Mouse (Mus musculus) midbrain, embryonic 15.5 days (tissue): ENCODE measurements at regions not wholly inside any gene's neighbourhood (a gene's known extent, or its start where the extent isn't known, plus 50 kb on each side); places are given as distances from the start of the nearest gene placed in this dataset.

ENCODE experiments used
- ATAC-seq: fragments of 200-750 bp; cut with Nextera tagmentation; replicated peaks from 2 replicates; pipeline ENCODE4 v1.8.0; 2017; ENCODE audit warnings: moderate TSS enrichment
- H3K27ac ChIP-seq: fragments of 300-500 bp; sonication (generic); 2 replicates; pipeline ENCODE4 v1.5.1; 2015; ENCODE audit warnings: mild to moderate bottlenecking, inconsistent platforms
- H3K27me3 ChIP-seq: fragments of 300-500 bp; sonication (generic); replicated peaks from 2 replicates; pipeline ENCODE4 v1.6.1; 2015; ENCODE audit warnings: inconsistent platforms
- H3K36me3 ChIP-seq: fragments of 300-500 bp; sonication (generic); replicated peaks from 2 replicates; pipeline ENCODE4 v1.6.1; 2015; ENCODE audit warnings: inconsistent platforms
- H3K4me1 ChIP-seq: fragments of 300-500 bp; sonication (generic); 2 replicates; pipeline ENCODE4 v1.6.1; 2015; ENCODE audit warnings: inconsistent platforms
- H3K4me2 ChIP-seq: fragments of 300-500 bp; sonication (generic); 2 replicates; pipeline ENCODE4 v1.6.1; 2015; ENCODE audit warnings: inconsistent platforms, mild to moderate bottlenecking, moderate library complexity
- H3K4me3 ChIP-seq: fragments of 300-500 bp; sonication (generic); 2 replicates; pipeline ENCODE4 v1.5.1; 2015; ENCODE audit warnings: mild to moderate bottlenecking, inconsistent platforms
- H3K9ac ChIP-seq: fragments of 300-500 bp; sonication (generic); 2 replicates; pipeline ENCODE4 v1.6.1; 2015; ENCODE audit warnings: mild to moderate bottlenecking, inconsistent platforms
- H3K9me3 ChIP-seq: fragments of 300-500 bp; sonication (generic); 2 replicates; pipeline ENCODE4 v1.6.1; 2016; ENCODE audit warnings: inconsistent platforms
- WGBS: fragments of 180-500 bp; shearing (Covaris S2); methylation state at CpG from one replicate; pipeline ENCODE4 v1.1.7; 2015; ENCODE audit warnings: mixed read lengths; 5-methylcytosine and 5-hydroxymethylcytosine counted together

DNA sequence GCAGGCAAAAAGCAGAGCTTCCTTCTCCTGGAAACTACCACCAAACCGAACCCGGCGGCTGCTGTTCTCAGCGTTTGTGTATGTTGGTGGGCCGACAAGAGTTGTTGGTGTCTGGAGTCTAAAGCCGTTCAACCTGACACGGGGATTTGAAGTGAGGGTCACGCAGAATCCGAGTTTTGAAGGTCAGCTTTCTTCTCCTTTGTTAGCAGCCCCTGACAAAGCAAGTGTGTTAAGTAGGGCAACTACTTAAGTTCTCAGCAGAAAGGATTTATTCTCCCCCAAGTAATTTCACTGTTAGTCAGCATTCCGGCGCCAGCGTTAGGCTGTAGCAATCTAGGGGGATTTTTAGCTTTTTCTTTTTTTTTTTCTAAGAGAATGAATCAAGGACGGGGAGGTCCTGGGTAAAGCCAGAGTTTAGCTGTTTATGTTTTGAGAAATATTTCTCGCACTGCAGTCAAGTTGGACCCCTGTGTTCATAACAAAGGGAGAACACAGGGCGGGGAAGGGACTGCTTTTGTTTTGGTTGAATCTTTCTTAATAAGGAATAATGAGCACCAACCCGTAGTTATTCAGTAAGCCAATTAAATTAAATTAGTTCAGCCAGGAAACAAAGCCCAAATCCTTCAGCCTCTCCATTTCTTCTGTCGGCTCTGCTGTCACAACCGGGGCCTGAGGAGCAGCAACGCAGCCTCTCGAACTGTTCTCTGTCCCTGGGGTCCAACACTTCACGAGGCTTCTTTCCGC, 138.8 kb upstream of the Zfp64 start:
- no peak overlapping the region for H3K4me3 ChIP-seq
- peaks cover 5% of the 10 kb centered on the region; the same call in 1 of the 2 replicates for H3K9me3 ChIP-seq
- 0 out of 2 replicates have a peak overlapping the region, but pooled peaks have one; percentile 40 for H3K27ac ChIP-seq
- H3K36me3 ChIP-seq, result no peaks in the 10 kb centered on the region
- H3K4me1 ChIP-seq, result no peaks in the 10 kb centered on the region
- no peak overlapping the region for H3K9ac ChIP-seq
- no peak overlapping the region for H3K4me2 ChIP-seq
- H3K27me3 ChIP-seq, result no peaks in the 10 kb centered on the region
- 33% methylated on average over 22 of the region's 22 CpGs for WGBS
- no peak for ATAC-seq

DNA sequence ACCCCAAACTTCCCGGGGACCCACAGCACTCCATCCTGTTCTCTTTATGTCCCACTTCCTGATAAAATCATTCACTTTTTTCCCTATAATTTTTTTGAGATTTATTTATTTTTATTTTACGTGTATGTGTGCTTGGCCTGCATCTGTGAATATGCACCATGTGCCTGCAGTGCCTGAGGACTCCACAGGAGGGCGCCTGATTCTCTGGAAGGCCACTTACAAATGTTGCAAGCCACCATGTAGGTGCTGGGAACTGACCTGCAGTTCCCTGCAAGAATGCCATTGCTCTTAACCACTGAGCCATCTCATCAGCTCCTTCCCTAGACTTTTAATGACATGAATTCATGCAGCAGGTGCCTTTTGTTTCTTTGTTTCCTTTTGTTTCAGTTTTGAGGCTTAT, 134.9 kb upstream of the Zfp64 start:
- no peak for ATAC-seq
- WGBS, result 83% methylated on average over 3 of the region's 3 CpGs
- H3K9ac ChIP-seq, result no peak overlapping the region
- no peaks in the 10 kb centered on the region for H3K27me3 ChIP-seq
- no peak overlapping the region for H3K27ac ChIP-seq
- H3K4me3 ChIP-seq, result no peak overlapping the region
- no peaks in the 10 kb centered on the region for H3K36me3 ChIP-seq
- peaks cover 5% of the 10 kb centered on the region; the same call in 1 of the 2 replicates for H3K9me3 ChIP-seq
- no peak overlapping the region for H3K4me2 ChIP-seq
- H3K4me1 ChIP-seq, result no peaks in the 10 kb centered on the region

DNA sequence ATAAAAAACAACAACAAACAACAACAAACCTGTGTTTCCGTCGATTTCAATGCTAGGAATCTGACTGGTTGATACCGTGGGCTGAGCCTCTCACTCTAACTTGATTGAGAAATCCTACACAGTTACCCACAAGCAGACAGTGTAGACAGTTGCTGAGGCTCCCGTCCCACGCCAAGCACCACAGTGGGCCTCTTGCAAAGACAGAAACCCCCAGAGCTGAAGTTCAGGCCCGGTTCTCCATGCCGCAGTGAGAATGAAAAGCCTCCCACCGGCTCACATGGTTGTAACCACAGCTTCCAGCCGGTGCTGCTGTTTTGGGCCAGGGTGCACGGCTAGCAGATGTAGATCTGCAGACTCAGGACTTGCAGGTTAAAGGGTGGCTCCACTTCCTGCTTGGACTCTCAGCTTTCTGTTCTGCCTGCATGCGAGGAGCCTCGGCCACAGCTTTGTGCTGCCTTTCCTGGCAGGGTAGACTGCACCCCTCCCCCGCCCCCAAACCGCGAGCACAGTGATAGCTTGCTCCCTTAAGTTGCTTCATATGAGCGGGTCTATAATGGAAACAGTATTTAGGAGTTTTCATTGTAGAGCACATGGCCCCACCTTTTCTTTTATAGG, 133.6 kb upstream of the Zfp64 start:
- WGBS, result 82% methylated on average over 16 of the region's 16 CpGs
- Histone ChIP-seq H3K36me3 (no peaks in the 10 kb centered on the region), H3K4me1 (no peaks in the 10 kb centered on the region)

DNA sequence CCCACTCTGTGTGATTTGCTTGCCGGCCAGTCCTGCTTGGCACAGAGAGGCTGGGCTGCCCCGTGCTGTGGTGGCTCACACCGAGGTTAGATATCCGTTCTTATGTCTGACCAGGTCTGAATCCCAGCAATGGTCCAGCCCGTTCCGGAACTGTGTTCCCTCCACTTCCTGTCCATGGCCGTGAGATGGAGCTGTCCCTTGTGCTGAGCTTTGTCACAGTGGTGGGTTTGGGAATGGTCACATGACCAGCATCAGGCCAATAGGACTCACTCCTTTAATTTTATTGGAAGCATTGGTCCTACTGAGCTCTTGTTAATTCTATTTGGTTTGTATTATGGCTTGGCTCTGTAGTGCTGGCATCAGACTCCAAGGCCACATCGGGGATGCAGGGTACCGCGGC, 132.9 kb upstream of the Zfp64 start:
- Histone ChIP-seq H3K27me3 (no peaks in the 10 kb centered on the region), H3K9me3 (peaks cover 5% of the 10 kb centered on the region; the same call in 1 of the 2 replicates), H3K36me3 (no peaks in the 10 kb centered on the region), H3K4me3 (no peak overlapping the region), H3K27ac (no peak overlapping the region), H3K4me2 (no peak overlapping the region), H3K4me1 (no peaks in the 10 kb centered on the region), H3K9ac (no peak overlapping the region)
- WGBS, result 89% methylated on average over 10 of the region's 10 CpGs
- ATAC-seq, result no peak

More for the DNA sequence above, 133.6 kb upstream of the Zfp64 start:
- peaks cover 5% of the 10 kb centered on the region; the same call in 1 of the 2 replicates for H3K9me3 ChIP-seq
- H3K9ac ChIP-seq, result no peak overlapping the region
- ATAC-seq, result no peak
- H3K27ac ChIP-seq, result no peak overlapping the region
- no peak overlapping the region for H3K4me3 ChIP-seq
- no peak overlapping the region for H3K4me2 ChIP-seq
- H3K27me3 ChIP-seq, result no peaks in the 10 kb centered on the region

DNA sequence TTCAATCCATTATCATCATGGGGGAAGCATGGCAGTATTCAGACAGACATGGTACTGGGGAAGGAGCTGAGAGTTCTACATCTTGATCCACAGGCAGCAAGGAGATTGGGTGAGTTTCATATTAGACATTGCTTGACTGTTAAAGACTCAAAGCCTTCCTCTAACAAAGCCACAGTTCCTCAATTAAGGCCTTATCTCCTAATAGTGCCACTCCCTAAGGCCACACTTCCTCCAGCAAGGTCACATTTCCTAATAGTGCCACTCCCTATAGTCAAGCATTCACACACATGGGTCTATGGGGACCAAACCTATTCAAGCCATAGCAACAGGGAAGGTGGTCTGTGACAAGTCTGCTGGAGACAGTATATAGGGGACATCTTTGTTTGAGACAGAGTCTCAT, 115.9 kb upstream of the Zfp64 start:
- no peak overlapping the region for H3K27ac ChIP-seq
- no peak overlapping the region for H3K4me3 ChIP-seq
- H3K9me3 ChIP-seq, result peaks cover 7% of the 10 kb centered on the region; the same call in 1 of the 2 replicates
- H3K27me3 ChIP-seq, result no peaks in the 10 kb centered on the region
- H3K4me1 ChIP-seq, result no peaks in the 10 kb centered on the region; the same call in 1 of the 2 replicates
- no peak for ATAC-seq
- no peak overlapping the region for H3K9ac ChIP-seq
- no peak overlapping the region for H3K4me2 ChIP-seq
- no peaks in the 10 kb centered on the region for H3K36me3 ChIP-seq

DNA sequence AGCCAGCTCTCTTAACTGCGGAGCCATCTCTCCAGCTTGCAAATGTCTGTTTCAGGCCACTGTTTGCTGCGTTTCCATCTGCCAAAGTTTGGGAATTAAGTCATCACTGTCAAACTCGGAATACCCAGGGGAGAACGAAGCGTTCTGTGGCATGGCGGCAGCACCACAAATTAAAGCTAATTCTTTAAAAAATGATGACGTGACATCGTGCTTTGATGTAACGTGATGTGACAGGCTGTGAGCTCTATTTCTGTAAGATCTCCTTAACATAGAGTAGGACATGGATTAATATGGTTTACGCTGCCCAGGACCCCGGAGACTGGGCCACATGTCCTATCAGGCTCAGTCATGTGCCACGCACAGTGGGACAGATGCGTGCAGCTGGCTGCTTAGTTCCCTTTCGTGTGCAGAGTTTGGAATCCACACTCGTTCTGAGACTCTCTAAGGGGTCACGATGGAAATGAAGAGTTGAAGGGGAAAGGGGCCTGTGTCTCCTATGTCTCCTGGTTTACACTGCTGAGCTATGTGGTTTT, 109.8 kb upstream of the Zfp64 start:
- no peak for ATAC-seq
- no peak overlapping the region for H3K4me3 ChIP-seq
- no peaks in the 10 kb centered on the region for H3K27me3 ChIP-seq
- WGBS, result 70% methylated on average over 16 of the region's 16 CpGs
- H3K4me2 ChIP-seq, result no peak overlapping the region
- no peaks in the 10 kb centered on the region; the same call in 1 of the 2 replicates for H3K9me3 ChIP-seq
- H3K36me3 ChIP-seq, result no peaks in the 10 kb centered on the region
- H3K9ac ChIP-seq, result no peak overlapping the region
- H3K4me1 ChIP-seq, result peaks cover 3% of the 10 kb centered on the region
- H3K27ac ChIP-seq, result no peak overlapping the region

DNA sequence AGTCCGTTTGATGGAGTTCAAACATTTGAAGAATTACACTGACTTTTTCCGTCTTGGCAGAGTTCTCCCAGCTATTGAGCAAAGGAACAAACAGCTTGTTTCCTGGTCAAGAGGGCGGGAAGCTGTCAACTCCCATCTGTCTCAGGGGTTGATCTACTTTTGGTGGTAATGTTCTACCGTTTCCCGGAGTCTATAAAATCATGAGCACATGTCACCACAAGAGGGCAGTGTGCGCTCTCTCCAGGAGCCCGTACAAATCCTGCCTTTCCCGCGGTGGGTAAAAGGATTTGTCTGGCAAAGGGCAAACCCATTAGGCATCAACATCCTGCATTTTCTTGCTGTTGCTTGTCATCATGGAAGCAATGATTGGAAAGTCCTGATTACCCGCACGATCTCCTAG, 106.1 kb upstream of the Zfp64 start:
- WGBS, result 7% methylated on average over 11 of the region's 11 CpGs
- peak overlapping the region; percentile 4; the same call in 1 of the 2 replicates for H3K27ac ChIP-seq
- no peak overlapping the region for H3K9ac ChIP-seq
- no peaks in the 10 kb centered on the region for H3K36me3 ChIP-seq
- no peak overlapping the region for H3K4me3 ChIP-seq
- H3K4me2 ChIP-seq, result peak overlapping the region; percentile 27
- peaks cover 3% of the 10 kb centered on the region for H3K4me1 ChIP-seq
- H3K27me3 ChIP-seq, result no peaks in the 10 kb centered on the region
- 0 out of 2 replicates have a peak, but pooled peaks have one; percentile 42 for ATAC-seq
- H3K9me3 ChIP-seq, result no peaks in the 10 kb centered on the region

DNA sequence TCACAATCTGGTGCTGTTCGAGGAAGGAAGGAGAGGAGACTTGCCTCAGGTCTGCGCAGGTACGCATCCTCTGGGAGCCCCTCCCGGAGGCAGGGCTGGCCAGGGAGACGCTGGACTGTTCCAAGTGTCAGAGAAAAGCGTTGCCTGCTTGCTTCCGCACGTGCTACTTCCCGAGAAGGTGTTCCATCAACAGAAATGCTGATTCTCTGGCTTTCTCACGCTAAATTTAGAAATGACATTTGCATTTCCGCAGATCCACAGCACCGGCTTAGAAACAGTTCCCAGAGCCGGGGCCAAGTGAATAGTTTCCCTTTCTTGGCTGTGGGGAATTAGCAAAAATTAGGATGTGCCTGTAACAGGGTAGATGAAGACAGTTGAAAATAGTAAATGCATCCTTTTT, 105.1 kb upstream of the Zfp64 start:
- no peak overlapping the region for H3K27ac ChIP-seq
- no peaks in the 10 kb centered on the region for H3K27me3 ChIP-seq
- H3K4me2 ChIP-seq, result no peak overlapping the region
- H3K9me3 ChIP-seq, result no peaks in the 10 kb centered on the region
- no peaks in the 10 kb centered on the region for H3K36me3 ChIP-seq
- ATAC-seq, result no peak
- no peak overlapping the region for H3K9ac ChIP-seq
- peaks cover 3% of the 10 kb centered on the region for H3K4me1 ChIP-seq
- 59% methylated on average over 13 of the region's 13 CpGs for WGBS
- no peak overlapping the region for H3K4me3 ChIP-seq

DNA sequence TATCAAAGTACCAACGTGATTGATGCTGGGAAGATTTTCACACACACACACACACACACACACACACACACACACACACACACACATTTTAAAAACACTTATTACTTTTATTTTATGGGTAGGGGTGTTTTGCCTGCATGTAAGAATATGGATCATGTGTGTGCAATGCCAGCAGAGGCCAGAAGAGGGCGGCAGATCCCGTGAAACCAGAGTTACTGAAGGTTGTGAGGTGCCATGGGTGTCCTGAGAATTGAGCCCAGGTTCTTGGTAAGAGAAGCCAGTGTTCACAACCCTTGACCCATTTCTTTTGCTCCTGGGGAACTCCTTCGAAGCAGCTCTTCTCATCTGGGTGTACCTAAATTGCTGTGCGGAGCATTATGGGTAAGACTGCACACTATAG, 102.4 kb upstream of the Zfp64 start:
- peaks cover 3% of the 10 kb centered on the region for H3K4me1 ChIP-seq
- no peak overlapping the region for H3K4me3 ChIP-seq
- no peak overlapping the region for H3K4me2 ChIP-seq
- H3K9me3 ChIP-seq, result no peaks in the 10 kb centered on the region
- no peaks in the 10 kb centered on the region for H3K27me3 ChIP-seq
- H3K27ac ChIP-seq, result no peak overlapping the region
- no peaks in the 10 kb centered on the region for H3K36me3 ChIP-seq
- WGBS, result 77% methylated on average over 5 of the region's 5 CpGs
- H3K9ac ChIP-seq, result no peak overlapping the region
- ATAC-seq, result no peak

DNA sequence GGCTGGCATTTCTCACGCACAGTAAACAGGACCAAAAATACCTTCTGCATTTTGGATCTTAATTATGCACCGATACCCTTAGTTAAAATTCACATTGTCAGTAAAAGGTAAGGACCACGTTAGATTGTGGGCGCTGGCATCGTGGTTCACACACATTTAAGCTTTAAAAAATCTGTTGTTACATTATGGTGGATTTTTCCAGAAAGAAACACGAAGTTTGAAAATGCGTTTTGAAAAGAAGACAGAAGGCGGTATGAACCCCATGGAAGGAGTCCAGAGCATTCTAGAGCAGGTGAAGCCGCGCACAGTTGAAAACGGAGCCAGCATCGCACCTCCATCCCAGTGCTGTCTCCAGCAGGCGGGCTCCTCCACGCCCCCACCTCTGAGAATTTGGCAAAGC, 94.6 kb upstream of the Zfp64 start:
- 90% methylated on average over 14 of the region's 14 CpGs for WGBS

DNA sequence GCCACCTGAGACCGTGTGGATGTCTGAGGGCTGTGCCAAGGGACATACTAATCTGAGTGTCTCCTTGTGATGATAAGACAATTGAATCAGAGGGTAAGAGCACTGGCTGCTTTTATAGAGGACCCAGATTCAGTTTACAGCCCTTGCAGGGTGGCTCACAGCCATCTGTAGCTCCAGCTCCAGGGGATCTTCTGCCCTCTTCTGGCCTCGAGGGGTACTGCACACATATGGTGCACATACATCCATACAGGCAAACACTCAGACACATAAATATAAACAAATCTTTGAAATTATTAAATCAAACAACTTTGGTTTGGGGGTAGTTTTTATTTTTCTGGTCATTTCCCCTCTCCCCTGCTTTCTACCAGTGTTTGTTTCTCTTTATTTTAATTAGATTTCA, 86.4 kb upstream of the Zfp64 start:
- Histone ChIP-seq H3K27me3 (no peaks in the 10 kb centered on the region), H3K36me3 (no peaks in the 10 kb centered on the region), H3K4me1 (peaks cover 12% of the 10 kb centered on the region; the same call in 1 of the 2 replicates), H3K27ac (no peak overlapping the region), H3K9ac (no peak overlapping the region), H3K4me2 (no peak overlapping the region), H3K9me3 (no peaks in the 10 kb centered on the region), H3K4me3 (no peak overlapping the region)
- 87% methylated on average over 2 of the region's 2 CpGs for WGBS
- ATAC-seq, result no peak

More for the DNA sequence above, 94.6 kb upstream of the Zfp64 start:
- H3K4me2 ChIP-seq, result no peak overlapping the region
- H3K27me3 ChIP-seq, result no peaks in the 10 kb centered on the region
- H3K9ac ChIP-seq, result no peak overlapping the region
- no peak overlapping the region for H3K4me3 ChIP-seq
- no peak for ATAC-seq
- no peak overlapping the region for H3K27ac ChIP-seq
- no peaks in the 10 kb centered on the region for H3K4me1 ChIP-seq
- no peaks in the 10 kb centered on the region for H3K9me3 ChIP-seq
- no peaks in the 10 kb centered on the region for H3K36me3 ChIP-seq

DNA sequence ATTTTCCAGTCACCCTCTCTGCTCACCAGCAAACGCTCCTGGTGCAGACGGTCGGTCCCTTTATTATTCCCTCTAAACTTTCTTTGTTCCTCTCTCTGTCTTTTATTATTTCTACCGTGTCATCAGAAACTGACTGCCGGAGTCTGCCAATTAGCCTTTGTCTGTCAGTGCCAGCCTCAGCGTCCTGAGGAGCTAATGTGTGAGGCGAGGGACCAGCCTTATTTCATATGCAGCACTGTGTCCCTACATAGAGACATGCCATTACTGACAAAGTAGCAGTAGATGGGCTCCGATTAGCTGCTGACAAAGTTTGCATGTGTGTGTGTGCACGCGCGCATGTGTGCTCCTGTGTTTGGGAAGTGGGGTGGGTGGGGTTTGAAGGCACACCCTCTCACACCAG, 82.6 kb upstream of the Zfp64 start:
- Histone ChIP-seq H3K4me1 (peaks cover 13% of the 10 kb centered on the region; the same call in 1 of the 2 replicates), H3K9ac (no peak overlapping the region), H3K9me3 (no peaks in the 10 kb centered on the region), H3K27ac (peak overlapping the region; percentile 75), H3K4me2 (peak overlapping the region; percentile 19; the same call in 1 of the 2 replicates), H3K27me3 (no peaks in the 10 kb centered on the region), H3K36me3 (no peaks in the 10 kb centered on the region), H3K4me3 (no peak overlapping the region)
- 35% methylated on average over 11 of the region's 11 CpGs for WGBS
- ATAC-seq, result peak; percentile 85
